ENCODE assay signal across 20 mouse cellular contexts in the genomic region with DNA sequence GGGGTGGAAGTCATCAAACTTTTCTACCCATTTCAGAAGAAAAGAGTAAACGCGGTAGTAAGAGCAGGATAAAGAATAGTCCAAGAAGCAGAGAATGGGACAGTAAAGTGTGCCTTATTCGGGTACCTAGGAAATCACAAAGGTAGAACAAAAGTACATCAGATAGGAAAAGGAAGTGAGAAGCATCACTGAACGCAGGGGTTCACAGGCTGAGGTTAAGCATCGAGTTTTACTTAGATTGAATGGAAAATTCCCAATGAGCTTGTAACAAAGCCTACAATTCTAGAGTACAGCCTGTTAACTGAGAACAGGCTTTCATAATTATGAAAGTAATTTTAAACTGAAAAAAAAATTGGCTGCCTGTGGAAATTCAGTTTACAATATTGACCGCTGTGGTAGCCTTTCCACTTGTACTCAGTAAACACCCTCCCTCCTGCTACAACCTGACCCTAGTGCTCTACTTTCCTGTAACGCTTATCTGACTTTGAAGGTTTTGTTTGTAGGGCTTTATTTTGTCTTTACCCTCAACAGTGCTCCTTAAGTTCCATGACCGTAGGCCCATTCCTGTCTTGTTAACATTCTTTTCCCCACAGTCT. TPM values are rescaled to one million over a fixed set of nuclear protein-coding genes. Genes with fewer than 3 reads are reported as not detected.
DNase-seq lines count a peak whose midpoint lies in the region; ATAC-seq and TF ChIP-seq lines count a peak whose summit lies in the region.
"Had no signal": no experiment of that assay in that cellular context is flagged by ENCODE, and none has a peak within 500 bp of the region (broad histone marks: within the 10 kb centered on the region; RNA-seq: fewer than 3 reads in every experiment).

No protein-coding gene starts in this region.

- DNase-seq in lung, postnatal 0 days (ENCODE audit: low spot score), result peak; percentile 28
- no peak for DNase-seq in lung, postnatal 25 days (ENCODE audit: low spot score)
- DNase-seq in T-cell, adult 2 months (ENCODE audit: low spot score), result peak; percentile 5
- DNase-seq in frontal cortex, postnatal 25 days (ENCODE audit: low spot score in 2 of 2), result no peak
- no peak for DNase-seq in kidney, postnatal 4 days
- no peak for DNase-seq in limb, embryonic 10.5 days (ENCODE audit: low spot score)
- DNase-seq: adrenal gland, adult 2 months; cerebellum, postnatal 36 days; heart, adult 11 months; layer of hippocampus, postnatal 36 days; lung, embryonic 14.5 days; right cerebral cortex, adult 18-20 months; spleen, adult 18-20 months; thymus, postnatal 4 days had no signal

- peak overlapping the region; percentile 15; the same call in 1 of the 2 replicates for H3K4me2 ChIP-seq in lung, postnatal 0 days (replicated peaks; ENCODE audit: low read depth, low read length)
- peak overlapping the region; percentile 58 for H3K4me2 ChIP-seq in liver, embryonic 16.5 days (ENCODE audit: low read depth, low read length)
- H3K4me2 ChIP-seq: lung, embryonic 14.5 days; midbrain, embryonic 15.5 days had no signal

- ATAC-seq in lung, postnatal 0 days, result no peak
- no peak for ATAC-seq in liver, embryonic 16.5 days (ENCODE audit: low read depth)
- ATAC-seq: forebrain, embryonic 16.5 days; midbrain, embryonic 15.5 days had no signal

- H3K9ac ChIP-seq in lung, postnatal 0 days (replicated peaks; ENCODE audit: low read depth), result no peak overlapping the region
- H3K9ac ChIP-seq in liver, embryonic 16.5 days (ENCODE audit: low read depth, low read length), result no peak overlapping the region
- H3K9ac ChIP-seq: heart, embryonic 13.5 days; lung, embryonic 14.5 days; midbrain, embryonic 15.5 days had no signal

- 0 out of 2 replicates have a peak overlapping the region, but pooled peaks have one; percentile 47 for H3K27ac ChIP-seq in lung, postnatal 0 days (ENCODE audit: low read length)
- peak overlapping the region; percentile 52 for H3K27ac ChIP-seq in liver, embryonic 16.5 days (ENCODE audit: low read length)
- no peak overlapping the region for H3K27ac ChIP-seq in limb, embryonic 10.5 days
- H3K27ac ChIP-seq: embryonic facial prominence, embryonic 10.5 days; heart, embryonic 13.5 days; midbrain, embryonic 15.5 days had no signal

- WGBS in lung, postnatal 0 days, result 69% methylated on average over 8 of the region's 8 CpGs
- 69% methylated on average over 8 of the region's 8 CpGs for WGBS in liver, embryonic 16.5 days (ENCODE audit: insufficient replicate concordance)
- WGBS in limb, embryonic 10.5 days, result 91% methylated on average over 8 of the region's 8 CpGs

- no peak for TF ChIP-seq EP300 in lung, postnatal 0 days (IDR thresholded peaks at IDR 0.05)

- H3K36me3 ChIP-seq in lung, postnatal 0 days (ENCODE audit: insufficient read depth, low read length), result no peaks in the 10 kb centered on the region
- no peaks in the 10 kb centered on the region for H3K36me3 ChIP-seq in liver, embryonic 16.5 days (ENCODE audit: control insufficient read depth, insufficient read depth)
- H3K36me3 ChIP-seq in limb, embryonic 10.5 days, result no peaks in the 10 kb centered on the region
- H3K36me3 ChIP-seq: embryonic facial prominence, embryonic 10.5 days; heart, embryonic 13.5 days; midbrain, embryonic 15.5 days had no signal

- H3K9me3 ChIP-seq in lung, postnatal 0 days (ENCODE audit: low read length), result no peaks in the 10 kb centered on the region
- H3K9me3 ChIP-seq in liver, embryonic 16.5 days (replicated peaks; ENCODE audit: control insufficient read depth, low read length), result no peaks in the 10 kb centered on the region
- no peaks in the 10 kb centered on the region for H3K9me3 ChIP-seq in limb, embryonic 10.5 days (replicated peaks)
- H3K9me3 ChIP-seq: embryonic facial prominence, embryonic 10.5 days; heart, embryonic 13.5 days; midbrain, embryonic 15.5 days had no signal

- no peak overlapping the region for H3K4me3 ChIP-seq in lung, postnatal 0 days (ENCODE audit: low read depth, low read length)
- H3K4me3 ChIP-seq in liver, embryonic 16.5 days (ENCODE audit: low read depth, low read length), result no peak overlapping the region
- H3K4me3 ChIP-seq in limb, embryonic 10.5 days, result no peak overlapping the region
- H3K4me3 ChIP-seq: embryonic facial prominence, embryonic 10.5 days; erythroblast, embryonic 14.5 days; heart, embryonic 13.5 days; midbrain, embryonic 15.5 days had no signal

- no peak for TF ChIP-seq CTCF in lung, postnatal 0 days (IDR thresholded peaks at IDR 0.05)

- no peaks in the 10 kb centered on the region for H3K27me3 ChIP-seq in lung, postnatal 0 days (replicated peaks; ENCODE audit: insufficient read depth, low read length)
- H3K27me3 ChIP-seq in liver, embryonic 16.5 days (ENCODE audit: control insufficient read depth, insufficient read depth, low read depth, low read length), result no peaks in the 10 kb centered on the region
- no peaks in the 10 kb centered on the region for H3K27me3 ChIP-seq in limb, embryonic 10.5 days (ENCODE audit: low read depth, poor library complexity, severe bottlenecking)
- H3K27me3 ChIP-seq: heart, embryonic 13.5 days; midbrain, embryonic 15.5 days had no signal

- peaks cover 6% of the 10 kb centered on the region; the same call in 1 of the 2 replicates for H3K4me1 ChIP-seq in lung, postnatal 0 days (ENCODE audit: insufficient read depth, low read depth, low read length)
- H3K4me1 ChIP-seq in liver, embryonic 16.5 days (ENCODE audit: control insufficient read depth, low read depth, low read length), result peaks cover 13% of the 10 kb centered on the region
- H3K4me1 ChIP-seq in limb, embryonic 10.5 days, result peaks cover 11% of the 10 kb centered on the region; the same call in 1 of the 2 replicates

RNA-seq across cellular contexts. Expression of a gene that starts 2.8 kb away (rescaled TPM):
- polyA plus RNA-seq in lung, postnatal 0 days (2015; fragmentation: Nextera tagmentation; extraction: Ambion mirVana), result 155 and 168 TPM in 2 replicates
- 34.7 and 35.9 TPM in 2 replicates for polyA plus RNA-seq in liver, embryonic 16.5 days (2015; fragmentation: Nextera tagmentation; extraction: Ambion mirVana)
- polyA plus RNA-seq in limb, embryonic 10.5 days (2016; fragmentation: Nextera tagmentation; extraction: Ambion mirVana), result 28.1 and 28.3 TPM in 2 replicates
- polyA plus RNA-seq: erythroblast, embryonic 14.5 days had no signal

RNA-seq across cellular contexts. Expression of a gene that starts 2.8 kb away (rescaled TPM):
- 74.1 and 80.4 TPM in 2 replicates for polyA plus RNA-seq in lung, postnatal 0 days (2015; fragmentation: Nextera tagmentation; extraction: Ambion mirVana)
- 31.9 and 33.0 TPM in 2 replicates for polyA plus RNA-seq in liver, embryonic 16.5 days (2015; fragmentation: Nextera tagmentation; extraction: Ambion mirVana)
- 38.9 and 46.4 TPM in 2 replicates for polyA plus RNA-seq in limb, embryonic 10.5 days (2016; fragmentation: Nextera tagmentation; extraction: Ambion mirVana)

Comparison
In these comparisons a context has a peak if more than half of its experiments do, and no peak if none do; other contexts are left out.
1. DNase-seq: peak in lung, postnatal 0 days (single experiment) and T-cell, adult 2 months (single experiment); none in lung, postnatal 25 days (single experiment), frontal cortex, postnatal 25 days (0 of 2), kidney, postnatal 4 days (0 of 2) and limb, embryonic 10.5 days (single experiment).